Mouse (Mus musculus): ENCODE results near the gene Pdlim7.

DNA sequence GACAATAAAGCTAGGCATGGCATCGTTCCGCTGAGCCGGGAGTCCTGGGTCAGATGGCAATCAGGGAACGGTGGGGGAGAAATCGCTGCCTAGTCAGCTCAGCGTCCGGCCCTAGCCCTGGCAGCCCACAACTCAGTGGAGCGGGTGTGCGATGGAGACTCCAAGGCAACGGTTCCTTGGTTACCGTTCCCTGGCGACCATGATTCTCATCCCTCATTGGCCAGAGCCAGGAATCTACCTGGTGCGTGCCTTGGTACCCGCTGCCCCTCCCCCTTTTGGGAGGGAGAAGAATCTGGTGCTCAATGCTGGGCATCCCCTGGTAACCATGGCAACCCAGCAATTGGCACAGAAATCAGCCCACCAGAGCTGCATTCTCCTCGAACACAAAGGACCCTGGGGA lies 29.9 kb downstream of the Pdlim7 start:
- TF ChIP-seq CTCF (IDR thresholded peaks at IDR 0.05; ENCODE audit: insufficient read depth, low read length) (no peak), POLR2A (IDR thresholded peaks at IDR 0.05; ENCODE audit: borderline replicate concordance, extremely low read depth, low read depth, low read length) (no peak)
